Mouse (Mus musculus): ENCODE measurements around the gene 1700067P10Rik.
A peak's percentile ranks its signal among the peaks of the same experiment; 100 is the strongest.

Gene 1700067P10Rik

GRCm38 (mm10) chr17:48096321-48096720 is 7.2 kb downstream of the 1700067P10Rik start:
- no peak for DNase-seq

GRCm38 (mm10) chr17:48097011-48097742 is 8.1 kb downstream of the 1700067P10Rik start:
- DNase-seq: peak; percentile 65

- DNase-seq: no peak
These were observed 8.8 kb downstream of the 1700067P10Rik start for GRCm38 (mm10) chr17:48097743-48098527.

DNA sequence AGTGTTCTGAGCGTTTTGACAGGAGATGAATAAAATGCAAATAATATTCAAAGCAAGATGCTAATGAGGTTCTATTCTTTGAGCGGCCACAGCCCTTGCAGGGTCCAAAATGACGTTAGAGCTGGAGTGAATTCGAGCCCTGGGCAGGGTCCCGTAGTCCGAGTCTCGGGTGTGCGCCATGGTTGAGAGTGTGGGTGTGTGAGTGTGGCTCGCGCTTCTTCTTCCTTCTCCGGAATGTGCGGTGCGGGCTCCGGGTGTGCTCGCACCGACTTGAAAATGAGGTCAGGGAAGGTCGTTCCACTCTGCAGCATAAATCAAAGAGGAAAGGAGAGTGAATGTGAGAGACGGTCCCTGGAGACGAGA is 9.4 kb downstream of the 1700067P10Rik start:
- DNase-seq: peak; percentile 19

DNA sequence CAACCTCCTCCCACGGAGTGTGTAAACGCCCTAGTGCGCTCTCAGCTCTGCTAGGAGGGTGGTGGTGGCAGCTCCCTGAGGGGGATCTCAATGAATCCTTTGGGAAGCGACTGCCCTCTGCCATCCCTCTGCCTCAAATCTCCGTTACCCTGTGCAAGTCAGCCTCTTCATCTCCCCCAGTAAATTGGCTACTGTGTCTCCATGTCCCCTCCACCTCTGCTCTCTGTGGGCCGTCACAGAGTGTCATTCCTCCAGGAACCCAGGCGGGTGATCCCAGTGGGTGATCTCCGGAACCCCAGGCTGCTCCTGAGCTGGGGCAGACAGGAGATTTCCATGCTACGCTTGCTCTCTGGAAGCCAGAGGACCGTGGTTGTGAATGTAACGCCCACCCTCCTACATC is 10.2 kb downstream of the 1700067P10Rik start:
- no peak for DNase-seq

DNA sequence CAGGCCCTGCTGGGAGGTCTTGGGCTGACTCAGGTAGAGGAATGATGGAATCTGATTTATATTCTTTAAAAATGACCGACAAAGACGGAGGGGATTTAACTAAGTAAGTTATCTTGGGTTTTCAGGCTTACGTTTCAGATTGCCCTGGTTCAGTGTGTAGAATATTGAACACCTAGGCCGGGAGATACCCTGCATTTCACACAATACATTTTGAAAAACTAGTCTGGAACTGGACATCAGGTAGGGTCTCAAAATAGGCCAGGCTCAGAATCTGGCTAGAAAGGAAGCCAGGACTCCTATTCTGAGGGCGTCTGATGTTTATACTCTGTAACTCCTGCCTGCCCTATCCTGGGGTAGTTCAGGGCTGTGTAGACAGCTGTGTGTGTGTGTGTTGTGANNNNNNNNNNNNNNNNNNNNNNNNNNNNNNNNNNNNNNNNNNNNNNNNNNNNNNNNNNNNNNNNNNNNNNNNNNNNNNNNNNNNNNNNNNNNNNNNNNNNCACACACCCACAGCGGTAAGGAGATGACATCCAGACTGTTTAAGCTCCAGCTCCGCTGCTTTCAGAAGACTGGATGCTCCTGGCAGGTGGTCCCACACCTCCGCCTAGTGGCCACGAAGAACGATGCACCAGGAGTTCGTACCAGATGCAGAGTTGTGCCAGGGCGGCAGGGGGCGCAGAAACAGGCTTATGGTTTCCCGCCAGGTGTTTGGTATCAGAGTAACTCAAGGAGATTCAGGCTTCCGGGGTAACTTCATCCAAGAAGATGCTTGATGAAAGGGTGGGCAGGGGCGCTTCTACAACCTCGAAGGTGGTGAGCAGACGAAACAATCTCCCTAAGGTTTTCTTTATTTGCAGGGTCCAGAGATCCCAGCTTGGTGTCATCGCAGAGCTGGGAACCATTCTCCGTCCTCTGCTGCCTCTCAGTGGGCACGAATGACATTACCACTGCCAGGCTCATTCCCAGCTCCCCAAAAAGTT is 11.6 kb downstream of the 1700067P10Rik start:
- DNase-seq: peak; percentile 86

GRCm38 (mm10) chr17:48107333-48107732 is 18.2 kb downstream of the 1700067P10Rik start:
- DNase-seq: no peak

DNA sequence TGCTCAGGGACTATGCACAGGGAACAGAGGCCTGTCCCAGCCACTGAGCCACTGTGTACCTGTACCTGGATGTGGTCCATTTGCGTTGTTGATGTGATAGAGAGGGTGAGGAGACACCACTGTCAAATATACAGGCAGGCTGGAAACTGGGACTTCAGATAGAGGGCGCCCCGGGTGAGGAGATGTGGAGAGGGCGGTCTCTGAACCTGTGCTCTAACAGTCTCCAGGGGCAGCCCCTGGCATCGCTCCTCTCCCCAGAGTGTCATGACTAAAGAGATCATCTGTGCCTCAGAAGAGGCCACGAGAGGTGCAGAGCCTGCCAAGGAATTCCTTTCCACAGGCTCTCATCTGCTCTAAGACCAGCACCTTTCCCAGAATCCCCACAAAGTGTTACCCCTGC is 18.7 kb downstream of the 1700067P10Rik start:
- no peak for DNase-seq

- DNase-seq: no peak
These were observed 19.4 kb downstream of the 1700067P10Rik start for GRCm38 (mm10) chr17:48108520-48108919.

DNA sequence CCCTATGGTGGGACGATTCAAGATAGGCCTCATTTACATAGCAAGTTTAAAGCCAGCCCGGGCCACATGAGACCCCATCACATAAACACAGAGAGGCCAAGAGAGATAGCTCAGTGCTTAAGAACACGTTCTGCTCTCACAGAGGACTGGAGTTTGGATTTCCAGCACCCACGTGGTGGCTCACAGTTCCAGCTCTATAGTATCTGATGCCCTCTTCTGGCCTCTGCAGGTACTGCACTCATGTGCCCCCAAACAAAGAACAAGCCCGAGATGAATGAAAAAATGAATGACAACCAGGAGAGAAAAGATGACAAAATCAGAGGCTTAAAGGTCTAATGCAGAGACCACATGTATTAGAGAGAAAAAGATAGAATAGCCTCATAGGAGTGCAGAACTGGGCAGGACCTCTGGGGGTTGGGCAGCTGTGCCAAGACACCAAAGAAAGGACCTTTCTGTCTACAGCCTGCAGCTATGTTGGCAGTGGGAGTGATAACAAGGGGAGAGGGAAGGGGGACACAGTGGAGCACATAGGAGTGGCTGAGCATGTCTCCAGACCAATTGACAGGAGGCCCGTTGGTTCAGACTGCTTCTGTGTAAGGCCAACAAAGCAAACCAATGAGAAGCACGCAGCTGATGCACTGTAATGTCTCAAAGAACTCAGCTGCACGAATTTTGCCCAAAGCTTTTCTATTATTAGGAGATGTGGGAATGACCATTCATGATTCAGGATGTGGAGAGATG is 21.6 kb downstream of the 1700067P10Rik start:
- peak; percentile 50 for DNase-seq

DNA sequence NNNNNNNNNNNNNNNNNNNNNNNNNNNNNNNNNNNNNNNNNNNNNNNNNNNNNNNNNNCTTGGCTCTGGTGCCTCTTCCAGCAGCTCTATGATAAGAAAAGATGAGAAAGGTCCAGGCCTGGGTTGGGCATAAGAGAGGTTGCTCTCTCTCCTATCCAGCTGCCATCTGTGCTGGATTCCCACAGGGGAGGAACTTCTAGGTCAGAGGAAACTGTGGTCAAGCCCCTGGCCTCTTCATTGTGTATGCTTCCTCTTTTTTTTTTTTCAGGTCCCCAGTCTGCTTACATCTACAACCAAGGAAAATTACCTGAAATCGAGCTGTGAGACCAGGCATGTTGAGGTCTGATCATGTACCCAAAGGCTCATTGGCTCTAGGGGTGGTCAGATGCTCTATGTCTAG is 29.5 kb downstream of the 1700067P10Rik start:
- DNase-seq: no peak

GRCm38 (mm10) chr17:48119656-48120055 is 30.5 kb downstream of the 1700067P10Rik start:
- DNase-seq: peak; percentile 81

DNA sequence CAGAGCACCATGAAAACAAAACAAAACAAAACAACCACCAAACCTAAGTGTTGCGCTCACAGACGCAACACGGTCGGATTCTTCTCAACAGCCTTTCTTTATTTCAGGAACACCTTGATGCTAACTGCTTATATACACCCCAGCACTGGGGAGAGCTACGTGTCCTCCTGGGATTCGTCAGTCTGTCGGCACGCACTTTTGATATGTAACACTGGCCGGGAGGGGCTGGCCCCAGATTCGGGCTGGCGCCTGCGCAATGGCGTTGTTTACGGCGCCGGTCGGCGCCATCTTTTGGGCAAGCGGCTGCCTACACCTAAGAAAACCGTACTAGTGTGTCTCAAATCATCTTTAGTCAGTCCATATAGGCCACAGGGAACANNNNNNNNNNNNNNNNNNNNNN is 31.3 kb downstream of the 1700067P10Rik start:
- no peak for DNase-seq

DNA sequence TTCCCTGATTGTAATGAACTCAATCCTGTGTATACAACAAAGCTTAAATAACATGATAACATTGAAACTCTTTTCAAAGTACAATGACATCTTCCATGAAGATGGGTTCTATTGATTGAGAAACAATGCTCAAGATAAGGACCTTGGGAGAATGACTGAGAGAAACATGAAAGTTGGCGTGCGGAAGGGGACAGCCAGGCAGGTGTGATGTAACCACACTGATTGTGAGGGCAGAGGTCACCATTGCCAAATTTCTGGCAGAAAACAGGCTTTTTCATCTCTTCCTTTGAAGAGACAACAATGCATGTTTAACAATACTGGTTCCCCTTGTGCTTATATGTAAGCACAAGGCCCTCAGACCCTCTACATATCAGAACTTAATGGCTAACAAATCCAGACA is 43.7 kb downstream of the 1700067P10Rik start:
- no peak for DNase-seq
